Mouse (Mus musculus) bone marrow, adult 2 months (tissue): Measurements from ENCODE around the gene Ldhd.

Experiments
- CTCF ChIP-seq: fragments of 200-500 bp; IDR thresholded peaks from 2 replicates; pipeline ENCODE4 v1.5.1; 2011; ENCODE audit warnings: low read length, control low read depth; ENCODE audit not compliant: control insufficient read depth, insufficient read depth
- POLR2A ChIP-seq: fragments of 200-500 bp; IDR thresholded peaks from 2 replicates; pipeline ENCODE4 v1.6.1; 2011; ENCODE audit warnings: low read depth, mild to moderate bottlenecking, control low read depth, low read length, borderline replicate concordance; ENCODE audit not compliant: control insufficient read depth

- TF ChIP-seq CTCF = no peak
- TF ChIP-seq POLR2A = no peak
Observed at GRCm38 (mm10) chr8:111596485-111596821, 33.7 kb downstream of the Ldhd start.
